Mouse (Mus musculus): ENCODE data around the gene Tas2r113. TPM values are rescaled to one million over a fixed set of nuclear protein-coding genes. Genes with fewer than 3 reads are reported as not detected.
"Not testable (repeated sequence)": the region's sequence is repeated elsewhere in the genome, so short reads cannot be mapped to it uniquely, and the experiment has no call there.

The Tas2r113 gene
- total RNA-seq (2014; fragmentation: Nextera tagmentation) (not detected in 2 replicates), total RNA-seq (2017) (0.11 TPM in 1 of 2 replicates, not detected in the other), polyA plus RNA-seq (2012) (not detected in 2 replicates)

- DNase-seq (ENCODE audit: low spot score) (no peak), ATAC-seq (ENCODE audit: extremely low read depth, insufficient number of reproducible peaks, low FRiP score, poor library complexity, severe bottlenecking) (no peak)
- TF ChIP-seq POLR2AphosphoS5 (IDR thresholded peaks at IDR 0.05; ENCODE audit: insufficient replicate concordance, low read depth, low read length) (no peak), GATA1 (IDR thresholded peaks at IDR 0.05; ENCODE audit: borderline replicate concordance, low read length) (no peak), CTCF (IDR thresholded peaks at IDR 0.05; ENCODE audit: low read depth, low read length) (no peak), TAL1 (conservative IDR thresholded peaks at IDR 0.05; ENCODE audit: low read depth, low read length) (no peak), GATA2 (IDR thresholded peaks at IDR 0.05; ENCODE audit: borderline replicate concordance, low read depth, low read length) (no peak)
- no peaks in the 10 kb centered on the region for H3K9me3 ChIP-seq (replicated peaks)
- no peaks in the 10 kb centered on the region for H3K36me3 ChIP-seq (replicated peaks)
- H3K27me3 ChIP-seq (ENCODE audit: insufficient read depth, low read length): no peaks in the 10 kb centered on the region
- no peaks in the 10 kb centered on the region for H3K4me1 ChIP-seq (ENCODE audit: insufficient read depth, low read depth, low read length)
- no peak within 1 kb of the TSS for H3K4me3 ChIP-seq (ENCODE audit: low read depth, low read length)
These were observed at the start of gene Tas2r113 for GRCm38 (mm10) chr6:132892711-132893110. Gene Tas2r113, plus strand, starts transcription at chr6:132893011.

- H3K27me3 ChIP-seq (ENCODE audit: insufficient read depth, low read length): no peaks in the 10 kb centered on the region
- ATAC-seq (ENCODE audit: extremely low read depth, insufficient number of reproducible peaks, low FRiP score, poor library complexity, severe bottlenecking): no peak
- H3K9me3 ChIP-seq (replicated peaks): no peaks in the 10 kb centered on the region
- H3K4me1 ChIP-seq (ENCODE audit: insufficient read depth, low read depth, low read length): no peaks in the 10 kb centered on the region
- DNase-seq (ENCODE audit: low spot score): no peak
- H3K4me3 ChIP-seq (ENCODE audit: low read depth, low read length): no peak within 1 kb of the TSS
- no peak for TF ChIP-seq POLR2AphosphoS5 (IDR thresholded peaks at IDR 0.05; ENCODE audit: insufficient replicate concordance, low read depth, low read length)
- no peak for TF ChIP-seq TAL1 (conservative IDR thresholded peaks at IDR 0.05; ENCODE audit: low read depth, low read length)
- no peak for TF ChIP-seq GATA2 (IDR thresholded peaks at IDR 0.05; ENCODE audit: borderline replicate concordance, low read depth, low read length)
- TF ChIP-seq GATA1 (IDR thresholded peaks at IDR 0.05; ENCODE audit: borderline replicate concordance, low read length): no peak
- TF ChIP-seq CTCF (IDR thresholded peaks at IDR 0.05; ENCODE audit: low read depth, low read length): no peak
- no peaks in the 10 kb centered on the region for H3K36me3 ChIP-seq (replicated peaks)
These were observed 46.0 kb upstream of the Tas2r113 start, which contains the start of gene Tas2r123 for GRCm38 (mm10) chr6:132846842-132847241. Gene Tas2r123, plus strand, starts transcription at chr6:132847142.

GRCm38 (mm10) chr6:132855138-132855537 is 37.7 kb upstream of the Tas2r113 start, which contains the start of gene Tas2r116:
Gene Tas2r116, plus strand, starts transcription at chr6:132855438.
- ATAC-seq (ENCODE audit: extremely low read depth, insufficient number of reproducible peaks, low FRiP score, poor library complexity, severe bottlenecking) (no peak), DNase-seq (ENCODE audit: low spot score) (no peak)
- Histone ChIP-seq H3K27me3 (ENCODE audit: insufficient read depth, low read length) (no peaks in the 10 kb centered on the region), H3K9me3 (replicated peaks) (no peaks in the 10 kb centered on the region; the same call in 1 of the 2 replicates), H3K36me3 (replicated peaks) (no peaks in the 10 kb centered on the region), H3K4me3 (ENCODE audit: low read depth, low read length) (no peak within 1 kb of the TSS), H3K4me1 (ENCODE audit: insufficient read depth, low read depth, low read length) (no peaks in the 10 kb centered on the region)
- TF ChIP-seq CTCF (IDR thresholded peaks at IDR 0.05; ENCODE audit: low read depth, low read length) (no peak), GATA2 (IDR thresholded peaks at IDR 0.05; ENCODE audit: borderline replicate concordance, low read depth, low read length) (no peak), GATA1 (IDR thresholded peaks at IDR 0.05; ENCODE audit: borderline replicate concordance, low read length) (no peak), TAL1 (conservative IDR thresholded peaks at IDR 0.05; ENCODE audit: low read depth, low read length) (no peak), POLR2AphosphoS5 (IDR thresholded peaks at IDR 0.05; ENCODE audit: insufficient replicate concordance, low read depth, low read length) (no peak)

- ATAC-seq (ENCODE audit: extremely low read depth, insufficient number of reproducible peaks, low FRiP score, poor library complexity, severe bottlenecking) (no peak), DNase-seq (ENCODE audit: low spot score) (no peak)
- no peaks in the 10 kb centered on the region for H3K4me1 ChIP-seq (ENCODE audit: insufficient read depth, low read depth, low read length)
- H3K36me3 ChIP-seq (replicated peaks): no peaks in the 10 kb centered on the region
- no peaks in the 10 kb centered on the region for H3K9me3 ChIP-seq (replicated peaks)
- H3K4me3 ChIP-seq (ENCODE audit: low read depth, low read length): no peak within 1 kb of the TSS
- no peaks in the 10 kb centered on the region for H3K27me3 ChIP-seq (ENCODE audit: insufficient read depth, low read length)
- TF ChIP-seq TAL1 (conservative IDR thresholded peaks at IDR 0.05; ENCODE audit: low read depth, low read length) (no peak), GATA1 (IDR thresholded peaks at IDR 0.05; ENCODE audit: borderline replicate concordance, low read length) (no peak), CTCF (IDR thresholded peaks at IDR 0.05; ENCODE audit: low read depth, low read length) (no peak)
These were observed 25.1 kb upstream of the Tas2r113 start, which contains the start of gene Tas2r110 for GRCm38 (mm10) chr6:132867708-132868107. Gene Tas2r110, plus strand, starts transcription at chr6:132868008.

GRCm38 (mm10) chr6:132909351-132909750 is 16.5 kb downstream of the Tas2r113 start, which contains the start of gene Tas2r125:
Gene Tas2r125, plus strand, starts transcription at chr6:132909651.
- H3K9me3 ChIP-seq (replicated peaks): no peaks in the 10 kb centered on the region
- H3K4me1 ChIP-seq (ENCODE audit: insufficient read depth, low read depth, low read length): no peaks in the 10 kb centered on the region
- DNase-seq (ENCODE audit: low spot score): no peak
- no peak for TF ChIP-seq GATA2 (IDR thresholded peaks at IDR 0.05; ENCODE audit: borderline replicate concordance, low read depth, low read length)
- TF ChIP-seq TAL1 (conservative IDR thresholded peaks at IDR 0.05; ENCODE audit: low read depth, low read length): no peak
- no peak for TF ChIP-seq GATA1 (IDR thresholded peaks at IDR 0.05; ENCODE audit: borderline replicate concordance, low read length)
- TF ChIP-seq POLR2AphosphoS5 (IDR thresholded peaks at IDR 0.05; ENCODE audit: insufficient replicate concordance, low read depth, low read length): no peak
- no peak for TF ChIP-seq CTCF (IDR thresholded peaks at IDR 0.05; ENCODE audit: low read depth, low read length)
- H3K36me3 ChIP-seq (replicated peaks): no peaks in the 10 kb centered on the region
- H3K4me3 ChIP-seq (ENCODE audit: low read depth, low read length): no peak within 1 kb of the TSS
- no peak for ATAC-seq (ENCODE audit: extremely low read depth, insufficient number of reproducible peaks, low FRiP score, poor library complexity, severe bottlenecking)
- H3K27me3 ChIP-seq (ENCODE audit: insufficient read depth, low read length): no peaks in the 10 kb centered on the region

- H3K9me3 ChIP-seq (replicated peaks); H3K4me1 ChIP-seq (ENCODE audit: insufficient read depth, low read depth, low read length); H3K27me3 ChIP-seq (ENCODE audit: insufficient read depth, low read length); DNase-seq (ENCODE audit: low spot score); H3K4me3 ChIP-seq (ENCODE audit: low read depth, low read length); ATAC-seq (ENCODE audit: extremely low read depth, insufficient number of reproducible peaks, low FRiP score, poor library complexity, severe bottlenecking); H3K36me3 ChIP-seq (replicated peaks): not testable (repeated sequence)
These were observed 48.6 kb downstream of the Tas2r113 start for GRCm38 (mm10) chr6:132941376-132941775.

Other genes with a start within 250 kb of the Tas2r113 start
- not detected in 2 replicates for gene A630073D07Rik, start 241.5 kb upstream of the Tas2r113 start, total RNA-seq (2014; fragmentation: Nextera tagmentation)
- 0.16 TPM in 1 of 2 replicates, not detected in the other for gene A630073D07Rik, start 241.5 kb upstream of the Tas2r113 start, total RNA-seq (2017)
- gene A630073D07Rik, start 241.5 kb upstream of the Tas2r113 start, polyA plus RNA-seq (2012): not detected in 2 replicates
- not detected in 2 replicates for gene Tas2r120, start 236.1 kb upstream of the Tas2r113 start, total RNA-seq (2014; fragmentation: Nextera tagmentation)
- 0.12 TPM in 1 of 2 replicates, not detected in the other for gene Tas2r120, start 236.1 kb upstream of the Tas2r113 start, total RNA-seq (2017)
- gene Tas2r120, start 236.1 kb upstream of the Tas2r113 start, polyA plus RNA-seq (2012): not detected in 2 replicates
- not detected in 2 replicates for gene Tas2r121, start 192.0 kb upstream of the Tas2r113 start, total RNA-seq (2014; fragmentation: Nextera tagmentation)
- not detected in 2 replicates for gene Tas2r121, start 192.0 kb upstream of the Tas2r113 start, total RNA-seq (2017)
- not detected in 2 replicates for gene Tas2r121, start 192.0 kb upstream of the Tas2r113 start, polyA plus RNA-seq (2012)
- gene Tas2r122, start 181.1 kb upstream of the Tas2r113 start, total RNA-seq (2014; fragmentation: Nextera tagmentation): not detected in 2 replicates
- gene Tas2r122, start 181.1 kb upstream of the Tas2r113 start, total RNA-seq (2017): not detected in 2 replicates
- gene Tas2r122, start 181.1 kb upstream of the Tas2r113 start, polyA plus RNA-seq (2012): not detected in 2 replicates
- gene Tas2r115, start 155.0 kb upstream of the Tas2r113 start, total RNA-seq (2014; fragmentation: Nextera tagmentation): not detected in 2 replicates
- gene Tas2r115, start 155.0 kb upstream of the Tas2r113 start, total RNA-seq (2017): not detected in 2 replicates
- gene Tas2r115, start 155.0 kb upstream of the Tas2r113 start, polyA plus RNA-seq (2012): not detected in 2 replicates
- not detected in 2 replicates for gene Tas2r124, start 138.3 kb upstream of the Tas2r113 start, total RNA-seq (2014; fragmentation: Nextera tagmentation)
- 0.16 TPM in 1 of 2 replicates, not detected in the other for gene Tas2r124, start 138.3 kb upstream of the Tas2r113 start, total RNA-seq (2017)
- not detected in 2 replicates for gene Tas2r124, start 138.3 kb upstream of the Tas2r113 start, polyA plus RNA-seq (2012)
- gene Tas2r102, start 130.9 kb upstream of the Tas2r113 start, total RNA-seq (2014; fragmentation: Nextera tagmentation): not detected in 2 replicates
- not detected in 2 replicates for gene Tas2r102, start 130.9 kb upstream of the Tas2r113 start, total RNA-seq (2017)
- not detected in 2 replicates for gene Tas2r102, start 130.9 kb upstream of the Tas2r113 start, polyA plus RNA-seq (2012)
- not detected in 2 replicates for gene Tas2r136, start 114.8 kb upstream of the Tas2r113 start, total RNA-seq (2014; fragmentation: Nextera tagmentation)
- gene Tas2r136, start 114.8 kb upstream of the Tas2r113 start, total RNA-seq (2017): 0.11 TPM in 1 of 2 replicates, not detected in the other
- gene Tas2r136, start 114.8 kb upstream of the Tas2r113 start, polyA plus RNA-seq (2012): not detected in 2 replicates
- gene Tas2r117, start 90.2 kb upstream of the Tas2r113 start, total RNA-seq (2014; fragmentation: Nextera tagmentation): not detected in 2 replicates
- not detected in 2 replicates for gene Tas2r117, start 90.2 kb upstream of the Tas2r113 start, total RNA-seq (2017)
- gene Tas2r117, start 90.2 kb upstream of the Tas2r113 start, polyA plus RNA-seq (2012): not detected in 2 replicates
- gene Tas2r123, start 45.9 kb upstream of the Tas2r113 start, total RNA-seq (2014; fragmentation: Nextera tagmentation): not detected in 2 replicates
- 0.16 and 0.23 TPM in 2 replicates for gene Tas2r123, start 45.9 kb upstream of the Tas2r113 start, total RNA-seq (2017)
- gene Tas2r123, start 45.9 kb upstream of the Tas2r113 start, polyA plus RNA-seq (2012): not detected in 2 replicates
- gene Tas2r116, start 37.6 kb upstream of the Tas2r113 start, total RNA-seq (2014; fragmentation: Nextera tagmentation): not detected in 2 replicates
- gene Tas2r116, start 37.6 kb upstream of the Tas2r113 start, total RNA-seq (2017): 0.16 TPM in 1 of 2 replicates, not detected in the other
- not detected in 2 replicates for gene Tas2r116, start 37.6 kb upstream of the Tas2r113 start, polyA plus RNA-seq (2012)
- gene Tas2r110, start 25.0 kb upstream of the Tas2r113 start, total RNA-seq (2014; fragmentation: Nextera tagmentation): not detected in 2 replicates
- gene Tas2r110, start 25.0 kb upstream of the Tas2r113 start, total RNA-seq (2017): 0.33 TPM in 1 of 2 replicates, not detected in the other
- not detected in 2 replicates for gene Tas2r110, start 25.0 kb upstream of the Tas2r113 start, polyA plus RNA-seq (2012)
- not detected in 2 replicates for gene Tas2r125, start 16.6 kb downstream of the Tas2r113 start, total RNA-seq (2014; fragmentation: Nextera tagmentation)
- not detected in 2 replicates for gene Tas2r125, start 16.6 kb downstream of the Tas2r113 start, total RNA-seq (2017)
- gene Tas2r125, start 16.6 kb downstream of the Tas2r113 start, polyA plus RNA-seq (2012): not detected in 2 replicates
- gene Tas2r129, start 58.1 kb downstream of the Tas2r113 start, total RNA-seq (2014; fragmentation: Nextera tagmentation): not detected in 2 replicates
- 0.11 TPM in 1 of 2 replicates, not detected in the other for gene Tas2r129, start 58.1 kb downstream of the Tas2r113 start, total RNA-seq (2017)
- not detected in 2 replicates for gene Tas2r129, start 58.1 kb downstream of the Tas2r113 start, polyA plus RNA-seq (2012)
- not detected in 2 replicates for gene Tas2r131, start 64.9 kb downstream of the Tas2r113 start, total RNA-seq (2014; fragmentation: Nextera tagmentation)
- gene Tas2r131, start 64.9 kb downstream of the Tas2r113 start, total RNA-seq (2017): not detected in 2 replicates
- not detected in 2 replicates for gene Tas2r131, start 64.9 kb downstream of the Tas2r113 start, polyA plus RNA-seq (2012)
- not detected in 2 replicates for gene Tas2r109, start 88.0 kb downstream of the Tas2r113 start, total RNA-seq (2014; fragmentation: Nextera tagmentation)
- gene Tas2r109, start 88.0 kb downstream of the Tas2r113 start, total RNA-seq (2017): 0.11 TPM in 1 of 2 replicates, not detected in the other
- not detected in 2 replicates for gene Tas2r109, start 88.0 kb downstream of the Tas2r113 start, polyA plus RNA-seq (2012)
- not detected in 2 replicates for gene Tas2r103, start 144.1 kb downstream of the Tas2r113 start, total RNA-seq (2014; fragmentation: Nextera tagmentation)
- not detected in 2 replicates for gene Tas2r103, start 144.1 kb downstream of the Tas2r113 start, total RNA-seq (2017)
- gene Tas2r103, start 144.1 kb downstream of the Tas2r113 start, polyA plus RNA-seq (2012): not detected in 2 replicates
- gene Tas2r140, start 162.8 kb downstream of the Tas2r113 start, total RNA-seq (2014; fragmentation: Nextera tagmentation): not detected in 2 replicates
- gene Tas2r140, start 162.8 kb downstream of the Tas2r113 start, total RNA-seq (2017): not detected in 2 replicates
- gene Tas2r140, start 162.8 kb downstream of the Tas2r113 start, polyA plus RNA-seq (2012): not detected in 2 replicates
- gene Smim10l1, start 211.9 kb downstream of the Tas2r113 start, total RNA-seq (2014; fragmentation: Nextera tagmentation): 67.6 and 107 TPM in 2 replicates
- gene Smim10l1, start 211.9 kb downstream of the Tas2r113 start, total RNA-seq (2017): 103 and 133 TPM in 2 replicates
- gene Smim10l1, start 211.9 kb downstream of the Tas2r113 start, polyA plus RNA-seq (2012): 54.8 and 67.7 TPM in 2 replicates